Mouse (Mus musculus): ENCODE results near the gene Tor3a. TPM values are rescaled to one million over a fixed set of nuclear protein-coding genes. Genes with fewer than 3 reads are reported as not detected.

Gene Tor3a
- polyA plus RNA-seq, 2 experiments = 7.6 to 10.1 TPM

DNA sequence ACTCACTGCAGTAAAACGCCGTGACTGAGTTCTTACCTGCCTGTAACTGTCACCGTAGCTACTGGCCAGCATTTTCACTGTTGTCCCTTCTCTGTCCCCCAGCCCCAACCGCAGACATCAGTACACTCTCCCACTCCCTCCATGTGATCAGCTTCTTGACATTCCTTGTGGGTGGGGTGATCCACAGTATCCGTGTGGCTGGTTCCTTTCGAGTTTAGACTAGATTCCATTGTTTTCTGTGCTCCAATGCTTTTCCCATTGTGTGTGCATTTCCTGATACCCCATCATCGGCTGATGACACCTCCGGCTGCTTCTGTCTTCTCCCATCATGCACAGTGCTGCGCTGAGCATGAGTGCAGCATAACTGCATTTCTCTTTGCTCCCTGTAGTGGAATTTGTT is 23.5 kb downstream of the Tor3a start:
- Histone ChIP-seq H3K27ac (replicated peaks; ENCODE audit: low read depth, low read length) (no peak overlapping the region), H3K4me2 (replicated peaks; ENCODE audit: low read depth, low read length, severe bottlenecking) (no peak overlapping the region), H3K27me3 (ENCODE audit: control insufficient read depth, insufficient read depth, low read length) (no peaks in the 10 kb centered on the region), H3K9ac (ENCODE audit: low read depth, low read length, severe bottlenecking) (no peak overlapping the region), H3K4me1 (ENCODE audit: control insufficient read depth, insufficient read depth, low read length) (peaks cover 16% of the 10 kb centered on the region), H3K4me3 (replicated peaks; ENCODE audit: low read length) (no peak overlapping the region), H3K36me3 (ENCODE audit: control insufficient read depth, insufficient read depth, low read length) (peaks cover 9% of the 10 kb centered on the region), H3K9me3 (ENCODE audit: control insufficient read depth, low read length) (no peaks in the 10 kb centered on the region)
- TF ChIP-seq POLR2A (IDR thresholded peaks at IDR 0.05; ENCODE audit: borderline replicate concordance, extremely low read depth, insufficient read depth, insufficient read length) = no peak
- DNase-seq (ENCODE audit: low spot score) = no peak
- 86% methylated on average over 9 of the region's 9 CpGs for WGBS
- ATAC-seq (ENCODE audit: low FRiP score, low read depth) = no peak

DNA sequence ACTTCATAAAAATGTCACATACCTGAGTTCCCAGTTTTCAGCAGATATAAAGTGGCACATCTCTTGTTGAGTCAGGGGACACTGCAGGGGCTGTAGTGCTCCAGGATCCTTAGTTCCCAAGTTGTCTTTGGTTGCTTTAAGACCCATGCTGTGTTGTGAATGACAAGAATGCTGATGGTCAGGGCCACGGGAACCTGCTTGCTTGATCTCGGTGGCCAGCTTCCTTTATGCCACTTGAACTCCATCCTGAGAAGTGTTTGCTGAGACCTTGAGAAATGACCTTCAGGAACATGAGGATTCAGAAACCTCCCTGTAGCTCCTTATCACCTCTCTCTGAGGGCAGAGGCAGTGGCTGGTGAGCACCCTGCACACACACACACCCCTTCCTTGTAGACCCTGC is 25.5 kb downstream of the Tor3a start:
- H3K9me3 ChIP-seq (ENCODE audit: control insufficient read depth, low read length) = no peaks in the 10 kb centered on the region
- H3K9ac ChIP-seq (ENCODE audit: low read depth, low read length, severe bottlenecking) = no peak overlapping the region
- no peaks in the 10 kb centered on the region for H3K27me3 ChIP-seq (ENCODE audit: control insufficient read depth, insufficient read depth, low read length)
- H3K36me3 ChIP-seq (ENCODE audit: control insufficient read depth, insufficient read depth, low read length) = peaks cover 9% of the 10 kb centered on the region
- H3K4me1 ChIP-seq (ENCODE audit: control insufficient read depth, insufficient read depth, low read length) = peaks cover 12% of the 10 kb centered on the region
- WGBS = 42% methylated on average over 2 of the region's 2 CpGs
- H3K27ac ChIP-seq (replicated peaks; ENCODE audit: low read depth, low read length) = no peak overlapping the region
- ATAC-seq (ENCODE audit: low FRiP score, low read depth) (no peak), DNase-seq (ENCODE audit: low spot score) (no peak)
- no peak for TF ChIP-seq POLR2A (IDR thresholded peaks at IDR 0.05; ENCODE audit: borderline replicate concordance, extremely low read depth, insufficient read depth, insufficient read length)
- H3K4me3 ChIP-seq (replicated peaks; ENCODE audit: low read length) = no peak overlapping the region
- no peak overlapping the region for H3K4me2 ChIP-seq (replicated peaks; ENCODE audit: low read depth, low read length, severe bottlenecking)

GRCm38 (mm10) chr1:156645971-156646370 is 28.2 kb downstream of the Tor3a start:
- DNase-seq (ENCODE audit: low spot score) (no peak), ATAC-seq (ENCODE audit: low FRiP score, low read depth) (no peak)
- Histone ChIP-seq H3K9me3 (ENCODE audit: control insufficient read depth, low read length) (no peaks in the 10 kb centered on the region), H3K27me3 (ENCODE audit: control insufficient read depth, insufficient read depth, low read length) (no peaks in the 10 kb centered on the region), H3K9ac (ENCODE audit: low read depth, low read length, severe bottlenecking) (no peak overlapping the region), H3K4me1 (ENCODE audit: control insufficient read depth, insufficient read depth, low read length) (peaks cover 13% of the 10 kb centered on the region), H3K36me3 (ENCODE audit: control insufficient read depth, insufficient read depth, low read length) (peaks cover 33% of the 10 kb centered on the region), H3K27ac (replicated peaks; ENCODE audit: low read depth, low read length) (no peak overlapping the region), H3K4me2 (replicated peaks; ENCODE audit: low read depth, low read length, severe bottlenecking) (no peak overlapping the region), H3K4me3 (replicated peaks; ENCODE audit: low read length) (no peak overlapping the region)
- TF ChIP-seq POLR2A (IDR thresholded peaks at IDR 0.05; ENCODE audit: borderline replicate concordance, extremely low read depth, insufficient read depth, insufficient read length) = no peak
- WGBS = 70% methylated on average over 4 of the region's 4 CpGs

- H3K36me3 ChIP-seq (ENCODE audit: control insufficient read depth, insufficient read depth, low read length) = peaks cover 44% of the 10 kb centered on the region
- no peak overlapping the region for H3K27ac ChIP-seq (replicated peaks; ENCODE audit: low read depth, low read length)
- no peak for ATAC-seq (ENCODE audit: low FRiP score, low read depth)
Measured at GRCm38 (mm10) chr1:156644780-156645523, 29.2 kb downstream of the Tor3a start.

GRCm38 (mm10) chr1:156644061-156644460 is 30.1 kb downstream of the Tor3a start:
- Histone ChIP-seq H3K27ac (replicated peaks; ENCODE audit: low read depth, low read length) (no peak overlapping the region), H3K36me3 (ENCODE audit: control insufficient read depth, insufficient read depth, low read length) (peaks cover 49% of the 10 kb centered on the region), H3K4me2 (replicated peaks; ENCODE audit: low read depth, low read length, severe bottlenecking) (no peak overlapping the region), H3K27me3 (ENCODE audit: control insufficient read depth, insufficient read depth, low read length) (no peaks in the 10 kb centered on the region), H3K4me3 (replicated peaks; ENCODE audit: low read length) (no peak overlapping the region), H3K9ac (ENCODE audit: low read depth, low read length, severe bottlenecking) (no peak overlapping the region), H3K9me3 (ENCODE audit: control insufficient read depth, low read length) (no peaks in the 10 kb centered on the region), H3K4me1 (ENCODE audit: control insufficient read depth, insufficient read depth, low read length) (peaks cover 13% of the 10 kb centered on the region)
- ATAC-seq (ENCODE audit: low FRiP score, low read depth) = no peak
- DNase-seq (ENCODE audit: low spot score) = no peak
- TF ChIP-seq POLR2A (IDR thresholded peaks at IDR 0.05; ENCODE audit: borderline replicate concordance, extremely low read depth, insufficient read depth, insufficient read length) = no peak
- 33% methylated on average over 10 of the region's 10 CpGs for WGBS

More at GRCm38 (mm10) chr1:156644780-156645523, 29.2 kb downstream of the Tor3a start:
- H3K9ac ChIP-seq (ENCODE audit: low read depth, low read length, severe bottlenecking) = no peak overlapping the region
- 47% methylated on average over 13 of the region's 13 CpGs for WGBS
- H3K4me2 ChIP-seq (replicated peaks; ENCODE audit: low read depth, low read length, severe bottlenecking) = no peak overlapping the region
- no peaks in the 10 kb centered on the region for H3K27me3 ChIP-seq (ENCODE audit: control insufficient read depth, insufficient read depth, low read length)
- H3K4me1 ChIP-seq (ENCODE audit: control insufficient read depth, insufficient read depth, low read length) = peaks cover 13% of the 10 kb centered on the region
- no peaks in the 10 kb centered on the region for H3K9me3 ChIP-seq (ENCODE audit: control insufficient read depth, low read length)
- no peak for TF ChIP-seq POLR2A (IDR thresholded peaks at IDR 0.05; ENCODE audit: borderline replicate concordance, extremely low read depth, insufficient read depth, insufficient read length)
- no peak overlapping the region for H3K4me3 ChIP-seq (replicated peaks; ENCODE audit: low read length)
- no peak for DNase-seq (ENCODE audit: low spot score)
